Mouse (Mus musculus) G1E-ER4 (cell line): Measurements from ENCODE around the gene Cdk5. TPM values are rescaled to one million over a fixed set of nuclear protein-coding genes. Genes with fewer than 3 reads are reported as not detected.

Experiments
- GATA1 ChIP-seq: IDR thresholded peaks from one replicate; pipeline ENCODE4 v1.8.0; 2012; ENCODE audit warnings: low read length, inconsistent platforms
- polyA plus RNA-seq: library from polyadenylated mRNA; stranded (reverse); fragments of >175 nt; gene quantifications from 2 replicates; pipeline ENCODE4 v1.2.3, GENCODE M21; 2012

The Cdk5 gene
- 14.3 and 19.4 TPM in 2 replicates for polyA plus RNA-seq

DNA sequence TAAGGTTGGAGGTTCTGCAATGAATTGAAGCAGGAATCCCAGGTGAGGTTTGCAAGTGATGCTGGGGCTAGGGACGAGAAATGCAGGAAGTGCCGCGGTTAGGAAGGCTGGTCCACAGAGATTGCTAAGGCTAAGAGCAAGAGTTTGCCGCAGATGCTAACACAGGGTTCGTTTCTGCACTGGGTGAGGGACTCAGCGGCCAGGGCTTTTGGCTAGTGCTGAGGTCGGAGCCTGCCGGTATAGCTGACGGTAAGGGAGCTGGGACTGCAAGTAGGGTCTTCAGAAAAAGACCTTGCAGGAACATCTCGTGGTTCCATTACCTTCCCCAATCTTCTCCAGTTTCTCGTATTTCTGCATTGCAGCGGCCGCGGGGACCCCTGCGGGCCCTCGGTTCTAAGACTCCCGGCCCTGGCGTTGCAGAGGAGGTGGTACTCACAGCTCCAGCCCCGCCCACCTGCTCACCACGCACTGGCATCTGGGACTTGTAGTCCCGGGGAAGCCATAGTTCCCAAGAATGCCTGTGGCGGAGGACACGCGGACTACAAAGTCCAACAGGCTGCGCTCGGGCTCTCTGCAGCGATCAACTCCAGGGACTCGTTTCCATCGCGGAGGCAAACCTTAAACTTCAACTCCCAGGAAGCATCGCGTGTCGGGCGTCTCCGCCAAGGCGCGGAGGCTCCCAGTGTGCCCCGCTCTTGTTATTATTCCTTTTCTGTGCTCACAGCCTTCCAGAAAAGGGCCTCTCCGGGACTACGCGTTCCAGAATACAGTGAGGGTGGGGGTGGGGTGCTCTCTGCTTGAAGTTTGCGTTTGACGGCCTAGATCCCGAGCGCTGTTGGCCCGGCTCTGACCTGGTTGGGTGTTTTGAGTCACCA lies at the start of gene Cdk5, which contains the start of gene Slc4a2:
TSS of gene Cdk5 (minus strand) at position 402 of the 875 bp plus-strand sequence.
TSS of gene Slc4a2 (plus strand) at position 709 of the 875 bp plus-strand sequence.
- no peak for TF ChIP-seq GATA1

DNA sequence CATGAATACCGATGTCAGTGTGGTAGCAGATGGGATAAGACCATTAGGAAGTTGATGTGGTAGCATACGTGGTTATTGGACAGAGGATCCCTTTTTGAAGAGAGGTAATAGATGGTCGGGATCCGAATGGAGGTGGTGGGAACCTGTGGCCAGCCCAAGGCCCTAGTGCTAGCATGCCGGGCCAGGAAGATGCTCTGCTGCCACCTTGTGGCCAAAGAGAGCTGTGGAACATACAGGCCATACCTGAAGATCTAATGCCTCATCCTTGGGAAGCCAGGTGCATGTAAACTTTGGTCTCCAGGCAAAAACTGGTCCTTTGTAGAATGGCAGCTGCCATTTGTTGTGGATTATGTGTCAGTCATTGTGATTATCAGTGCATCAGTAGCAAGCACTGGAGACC lies 47.3 kb upstream of the Cdk5 start:
- TF ChIP-seq GATA1, result no peak

DNA sequence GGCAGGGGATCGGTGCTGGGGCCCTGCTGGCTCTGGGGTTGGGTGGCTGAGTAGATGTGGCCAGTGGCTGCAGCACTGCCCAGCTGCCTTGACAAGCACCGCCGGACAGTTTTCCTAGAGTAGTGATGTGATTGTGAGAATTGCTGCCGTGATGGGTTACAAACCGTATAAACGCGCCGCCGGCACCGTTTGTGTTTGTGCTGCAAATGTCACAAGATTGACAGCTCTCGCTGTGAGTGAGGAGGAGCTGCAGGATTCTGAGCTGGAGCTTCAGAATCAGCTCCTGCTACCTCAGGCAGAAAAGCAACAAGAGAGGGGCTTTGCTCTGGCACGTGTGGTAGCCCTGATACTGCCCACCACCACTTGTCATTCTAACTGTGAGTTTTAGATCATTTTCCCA lies 43.4 kb upstream of the Cdk5 start:
- TF ChIP-seq GATA1, result no peak

DNA sequence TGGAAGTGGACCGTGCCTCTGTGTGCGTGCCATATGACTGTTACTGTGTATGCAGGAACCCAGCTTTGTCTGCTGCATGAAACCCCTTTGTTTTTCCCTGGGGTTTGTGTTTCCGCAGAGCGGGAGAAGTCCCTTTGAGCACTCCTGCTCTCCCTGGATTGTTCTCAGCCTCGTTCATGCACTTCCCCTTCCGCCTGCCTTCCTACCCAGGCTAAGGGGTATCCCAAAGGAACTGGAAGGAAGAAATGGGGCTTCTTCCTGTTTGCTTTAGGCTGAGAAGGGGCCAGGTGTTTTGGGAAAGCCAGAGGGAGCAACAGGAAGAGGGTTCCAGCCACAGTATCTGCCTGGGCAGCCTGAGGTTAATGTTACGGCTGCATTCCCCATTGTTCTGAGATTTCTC lies 32.3 kb upstream of the Cdk5 start:
- no peak for TF ChIP-seq GATA1

DNA sequence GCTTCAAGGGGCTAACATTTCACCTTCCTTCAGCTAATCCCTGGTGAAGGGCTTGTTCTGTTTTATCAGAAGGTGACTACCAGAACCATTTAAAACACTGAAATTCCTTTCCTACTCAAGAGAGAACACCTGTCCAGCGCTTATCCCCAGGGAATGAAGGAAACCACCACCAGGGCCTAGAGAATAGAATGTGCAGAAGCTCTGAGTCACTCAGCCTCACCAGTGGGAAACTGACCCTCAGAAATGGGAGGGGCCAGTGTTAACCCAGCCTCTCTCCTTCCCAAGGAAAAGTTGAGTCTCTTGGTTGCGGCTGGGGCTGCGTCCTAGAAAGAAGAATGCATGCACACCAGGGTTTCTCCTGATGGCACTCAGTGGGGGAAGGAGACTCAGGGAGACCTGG lies 31.7 kb upstream of the Cdk5 start:
- no peak for TF ChIP-seq GATA1

DNA sequence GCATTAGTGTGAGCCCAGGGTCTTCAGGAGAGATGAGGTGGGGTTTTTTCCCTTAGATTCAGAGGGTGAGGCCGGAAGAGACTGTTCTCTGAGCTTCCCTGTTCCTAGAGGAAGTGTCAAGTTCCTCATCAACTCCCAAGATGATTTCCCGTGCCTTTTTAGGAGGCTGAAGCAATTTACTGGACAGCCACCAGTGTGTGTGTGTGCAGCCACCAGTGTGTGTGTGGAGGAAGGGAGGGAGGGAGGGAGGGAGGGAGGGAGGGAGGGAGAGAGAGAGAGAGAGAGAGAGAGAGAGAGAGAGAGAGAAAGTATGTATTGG lies 30.6 kb upstream of the Cdk5 start:
- no peak for TF ChIP-seq GATA1

DNA sequence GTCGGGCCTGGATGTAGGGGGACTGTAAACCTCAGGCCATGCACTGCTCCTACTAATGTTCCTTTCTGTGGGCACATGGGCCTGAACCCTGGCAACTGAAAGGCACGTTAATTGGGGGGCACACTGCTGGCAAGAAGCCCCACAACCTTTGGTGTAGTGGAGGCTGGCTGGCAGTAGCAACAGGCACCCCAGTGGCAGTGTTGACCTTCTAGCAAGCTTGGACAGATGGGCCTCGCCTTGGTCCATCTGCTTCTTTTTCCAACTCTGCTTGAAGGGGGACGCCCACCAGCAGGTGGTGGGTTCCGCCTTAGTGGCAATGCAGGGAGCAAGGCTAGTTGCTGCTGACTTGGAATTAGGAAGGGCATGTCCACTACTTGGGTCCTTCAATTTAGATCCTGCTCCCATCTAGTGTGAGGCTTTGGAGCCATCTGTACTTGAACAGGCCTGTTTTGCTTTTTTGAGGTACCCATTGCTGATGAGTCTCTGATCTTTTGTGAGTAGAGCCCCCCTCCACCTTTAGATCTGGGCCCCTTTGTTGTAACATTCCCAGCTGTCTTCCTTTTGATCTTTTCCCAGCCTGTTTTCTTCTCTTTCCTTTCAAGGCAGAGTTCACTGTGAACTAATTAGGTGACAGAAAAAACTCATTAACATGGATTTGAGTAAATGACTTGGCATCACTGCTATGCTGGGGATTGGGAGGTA lies 30.1 kb upstream of the Cdk5 start:
- TF ChIP-seq GATA1, result no peak

DNA sequence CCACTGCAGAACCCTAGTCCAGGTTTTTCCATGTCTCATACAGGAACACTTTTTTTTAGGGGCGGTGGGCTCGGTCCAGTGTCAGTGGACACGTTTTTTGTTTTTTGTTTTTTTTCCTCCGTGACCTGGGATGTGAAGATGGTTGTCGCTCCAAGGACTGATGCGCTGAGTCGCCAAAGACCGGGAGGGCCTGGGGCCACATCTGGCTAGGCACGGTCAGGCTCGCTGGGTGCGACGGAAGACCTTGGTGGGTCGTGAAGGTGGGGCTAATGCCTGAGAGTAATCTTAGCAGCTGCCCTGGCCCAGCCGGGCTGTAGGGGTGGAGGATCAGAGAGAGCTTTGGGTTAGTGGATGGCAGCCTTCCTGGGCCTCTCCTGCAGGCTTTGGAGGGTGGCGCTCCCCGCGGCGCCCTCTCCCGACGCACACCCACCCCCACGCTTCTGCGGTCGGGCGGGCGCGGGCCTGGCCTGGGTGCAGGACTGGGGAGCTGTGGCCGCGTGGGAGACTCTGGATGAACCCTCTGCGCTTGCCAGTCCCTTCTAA lies 29.4 kb upstream of the Cdk5 start:
- TF ChIP-seq GATA1, result no peak

DNA sequence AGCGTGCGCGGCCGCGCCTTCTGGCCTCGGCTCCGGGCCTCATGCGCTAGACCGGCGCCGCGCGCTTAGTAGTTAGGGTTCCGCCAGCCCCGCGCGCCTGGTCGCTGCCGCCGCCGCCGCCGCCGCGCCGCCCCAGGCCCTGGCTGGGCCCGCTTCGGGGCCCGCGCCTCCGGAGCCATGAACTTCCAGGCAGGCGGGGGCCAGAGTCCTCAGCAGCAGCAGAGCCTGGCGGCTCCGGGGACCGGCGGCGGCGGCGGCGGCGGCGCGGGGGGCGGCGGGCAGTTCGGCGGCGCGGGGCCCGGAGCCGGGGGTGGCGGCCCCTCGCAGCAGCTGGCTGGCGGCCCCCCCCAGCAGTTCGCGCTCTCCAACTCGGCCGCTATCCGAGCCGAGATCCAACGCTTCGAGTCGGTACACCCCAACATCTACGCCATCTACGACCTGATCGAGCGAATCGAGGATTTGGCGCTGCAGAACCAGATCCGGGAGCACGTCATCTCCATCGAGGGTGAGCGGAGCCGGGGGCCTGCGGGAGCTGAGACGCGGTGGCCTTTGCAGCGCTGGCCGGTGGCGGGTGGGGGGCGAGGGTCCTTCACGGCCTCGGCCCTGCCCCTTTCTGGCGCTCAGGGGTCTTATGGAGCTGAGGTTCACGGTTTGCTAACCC lies 28.8 kb upstream of the Cdk5 start, which contains the start of gene Agap3:
TSS of gene Agap3 (plus strand) at position 148 of the 661 bp plus-strand sequence.
- no peak for TF ChIP-seq GATA1

DNA sequence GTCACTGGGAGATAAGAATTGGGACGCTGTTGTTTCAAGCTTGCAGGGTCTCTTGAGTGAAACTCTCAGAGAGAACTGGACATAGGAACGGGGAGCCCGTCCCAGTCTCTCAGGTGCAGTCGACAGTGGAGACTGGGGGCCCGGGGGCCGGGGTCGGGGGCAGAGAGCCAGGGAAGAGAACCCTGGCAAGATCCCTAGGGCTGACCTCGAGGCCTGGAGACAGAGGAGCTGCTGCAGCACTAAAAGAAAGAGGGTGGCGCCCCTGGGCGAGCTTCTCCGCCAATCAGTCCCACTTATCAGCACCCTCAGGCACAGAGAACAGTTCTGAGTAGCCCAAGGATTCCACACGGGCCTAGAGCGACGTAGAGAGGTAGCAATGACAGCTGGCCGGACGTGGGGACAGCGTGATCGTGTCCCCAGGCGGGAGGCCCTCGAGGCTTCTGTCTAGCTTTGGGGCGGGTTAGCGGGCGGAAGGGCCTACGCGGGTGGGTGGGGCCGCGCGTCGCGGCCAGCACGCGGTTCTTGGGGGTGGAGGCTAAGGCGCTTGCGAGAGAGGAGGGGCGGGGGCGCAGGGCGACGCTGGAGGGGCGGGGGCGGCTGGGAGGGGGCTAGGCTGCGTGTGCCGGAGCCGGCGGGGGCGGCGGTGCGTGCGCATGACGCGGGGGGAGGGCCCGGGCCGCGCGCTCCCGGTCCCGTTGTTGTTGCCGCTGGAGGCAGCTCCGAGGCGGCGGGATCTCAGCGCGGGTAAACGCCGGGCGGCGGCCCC lies 28.1 kb upstream of the Cdk5 start:
- no peak for TF ChIP-seq GATA1

DNA sequence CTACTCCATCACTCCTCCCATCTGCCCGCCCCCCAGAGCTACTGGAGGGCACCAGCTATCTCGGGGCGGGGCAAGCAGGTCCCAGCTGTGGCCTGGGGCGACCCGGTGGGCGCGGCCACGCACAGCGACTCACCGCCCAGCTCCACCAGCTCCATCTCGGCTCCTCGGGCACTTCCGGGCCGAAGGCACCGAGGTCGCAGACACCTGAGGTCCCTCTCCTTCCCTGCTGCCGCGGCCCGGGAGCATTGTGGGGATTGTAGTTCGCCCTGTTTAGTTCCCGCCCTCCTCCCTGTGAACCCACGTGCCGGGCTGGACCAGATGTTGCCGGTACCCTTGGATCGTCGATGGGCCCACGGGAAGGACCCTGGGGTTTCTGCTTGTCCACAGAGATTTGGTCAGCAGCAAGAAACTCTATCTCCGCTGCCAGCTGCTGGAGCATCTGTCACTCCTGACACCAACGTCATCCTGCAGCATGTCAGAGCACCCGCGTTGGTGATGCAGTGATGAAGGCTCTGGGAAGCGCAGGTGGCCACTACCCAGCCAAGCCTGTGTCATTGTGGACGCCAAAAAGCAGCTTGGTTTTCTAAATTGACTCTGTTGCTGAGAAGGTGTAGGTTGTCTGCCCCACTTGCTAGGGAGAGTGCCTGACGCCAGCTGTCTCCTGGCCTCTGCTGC lies 24.4 kb upstream of the Cdk5 start, which contains the start of gene Tmub1:
TSS of gene Tmub1 (minus strand) at position 231 of the 675 bp plus-strand sequence.
- no peak for TF ChIP-seq GATA1

DNA sequence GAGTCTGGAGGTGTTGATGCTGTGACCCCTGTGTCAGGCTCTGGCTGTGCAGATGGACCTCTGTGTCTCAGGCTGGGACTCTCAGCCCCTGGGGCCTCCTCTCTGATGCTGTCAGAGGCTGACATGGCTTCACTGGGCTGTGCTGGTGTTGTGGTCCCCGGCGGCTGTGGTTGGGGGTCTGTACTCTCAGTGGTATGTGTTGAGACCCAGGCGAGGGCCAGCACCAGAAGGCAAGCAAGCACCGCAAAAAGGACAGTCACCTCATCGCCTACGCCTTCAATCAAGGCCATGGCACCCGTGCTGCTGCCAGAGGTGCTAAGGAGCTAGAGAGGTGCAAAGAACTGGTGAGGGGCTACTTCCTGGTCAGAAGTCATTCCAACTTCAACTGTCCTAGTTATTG lies 23.3 kb upstream of the Cdk5 start:
- TF ChIP-seq GATA1, result no peak

DNA sequence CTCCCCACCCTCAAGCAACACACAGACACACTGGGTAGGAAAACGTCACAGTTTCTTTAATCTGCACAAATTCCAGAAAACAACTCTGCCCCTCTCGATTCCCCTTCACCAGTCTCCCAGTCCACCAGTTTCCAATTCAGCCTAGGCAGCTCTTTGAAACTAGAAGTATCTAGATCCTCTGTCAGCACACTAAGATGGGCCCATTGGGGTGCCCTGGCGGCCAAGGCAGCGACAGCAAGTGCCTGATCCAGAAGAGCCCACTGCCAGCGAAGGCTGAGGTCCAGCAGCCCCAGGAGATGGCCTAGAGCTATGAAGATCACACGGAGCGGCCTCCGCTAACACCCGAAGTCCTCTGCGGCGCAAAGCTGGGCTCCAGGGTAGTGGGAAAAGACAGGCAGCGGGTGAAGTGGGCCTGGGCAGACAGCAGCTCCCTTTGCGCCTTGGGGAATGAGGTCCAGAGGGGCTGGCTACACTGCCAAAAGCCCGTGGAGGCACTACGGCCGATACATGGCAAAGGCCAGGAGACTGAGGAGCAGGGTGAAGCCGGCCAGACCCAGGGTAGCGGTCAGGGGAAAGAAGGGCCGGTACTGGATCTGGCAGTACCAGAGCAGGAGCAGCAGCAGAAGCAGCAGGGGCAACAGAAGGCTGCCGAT lies 22.2 kb upstream of the Cdk5 start:
- TF ChIP-seq GATA1, result no peak
